Mouse (Mus musculus) brain, adult 2 months (tissue): Measurements from ENCODE around the gene Taf10.
"Not testable (repeated sequence)": the region's sequence is repeated elsewhere in the genome, so short reads cannot be mapped to it uniquely, and the experiment has no call there.

Source experiments
- DNase-seq: peaks from one replicate; pipeline ENCODE4 v3.0.0; 2011; ENCODE audit warnings: low read depth, low spot score

Gene Taf10

DNA sequence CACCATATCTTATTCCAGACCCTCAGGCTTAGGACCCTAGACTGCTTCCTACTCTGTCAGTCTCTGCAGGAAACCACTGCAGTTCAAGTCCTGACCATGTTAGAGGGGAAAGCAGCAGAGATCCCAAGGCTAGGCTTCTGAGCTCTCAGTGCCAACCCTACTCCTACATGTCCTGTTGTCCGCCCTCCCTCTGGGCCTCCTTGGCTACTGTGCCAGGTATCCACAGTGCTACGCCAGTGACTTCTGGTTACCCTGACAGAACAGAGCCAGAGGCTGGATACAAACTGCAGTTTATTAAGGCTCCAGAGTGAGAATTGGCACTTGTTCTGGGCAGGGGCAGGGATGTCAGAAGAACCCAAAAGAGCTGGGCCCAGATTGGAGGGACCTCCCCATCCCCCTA lies 8.6 kb upstream of the Taf10 start:
- peak; percentile 54 for DNase-seq

DNA sequence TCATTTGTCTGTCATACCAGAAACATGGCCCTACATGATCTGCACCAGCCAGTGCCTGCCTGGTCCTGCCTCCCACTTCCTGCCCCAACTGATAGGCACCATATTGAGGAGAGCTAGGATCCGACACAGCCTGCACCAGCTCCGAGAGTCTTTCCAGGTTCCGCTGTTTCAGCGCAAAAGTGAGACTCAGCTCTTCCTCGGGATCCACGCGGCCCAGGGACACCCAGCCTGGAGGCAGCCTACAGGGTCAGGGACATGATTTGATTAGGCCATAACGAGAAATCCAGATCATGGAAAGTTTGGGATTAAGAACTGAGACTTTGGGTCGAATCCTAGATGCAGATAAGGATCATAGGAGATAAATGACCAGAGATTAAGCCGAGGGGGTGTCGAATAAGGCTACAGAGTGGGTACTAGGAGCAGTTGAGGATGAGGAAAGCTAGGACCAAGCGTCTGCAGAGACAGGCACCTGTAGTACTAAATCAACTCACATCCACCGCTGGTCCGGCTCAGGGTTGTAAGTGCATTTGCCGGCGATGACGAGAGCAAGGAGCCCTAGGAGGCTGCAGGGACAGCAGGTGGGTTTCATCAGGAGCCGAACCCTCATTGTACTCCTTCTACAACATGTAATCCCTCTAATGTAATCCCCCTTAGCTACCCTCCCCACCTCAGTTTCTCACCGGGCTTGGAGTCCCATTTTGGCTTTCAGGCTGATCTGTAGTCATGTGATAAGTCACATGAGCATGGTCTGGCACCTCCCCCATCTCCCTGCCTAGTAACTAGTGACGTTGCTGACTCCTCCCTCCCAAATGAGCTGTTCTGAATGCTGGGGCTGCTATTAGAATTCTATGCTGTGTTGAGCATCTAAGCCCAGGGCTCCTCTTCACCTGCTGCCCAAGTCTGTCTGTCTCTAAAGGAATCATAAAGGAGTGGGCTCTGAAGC lies 7.6 kb upstream of the Taf10 start, which contains the start of gene Tpp1:
Gene Tpp1, minus strand, starts transcription at position 745 of the 943 bp plus-strand sequence.
- peak; percentile 99 for DNase-seq

DNA sequence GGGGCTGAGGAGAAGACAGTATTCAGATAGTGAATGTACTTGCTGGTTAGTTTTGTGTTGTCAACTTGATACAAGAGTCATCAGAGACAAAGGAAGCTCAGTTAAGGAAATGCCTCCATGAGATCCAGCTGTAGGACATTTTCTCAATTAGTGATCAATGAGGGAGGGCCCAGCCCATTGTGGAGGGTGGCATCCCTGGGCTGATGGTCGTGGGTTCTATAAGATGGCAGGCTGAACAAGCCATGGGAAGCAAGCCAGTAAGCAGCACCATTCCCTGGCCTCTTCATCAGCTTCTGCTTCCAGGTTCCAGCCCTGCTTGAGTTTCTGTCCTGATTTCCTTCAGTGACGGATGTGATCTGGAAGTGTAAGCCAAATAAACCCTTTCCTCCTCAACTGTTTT lies 3.6 kb upstream of the Taf10 start:
- DNase-seq, result no peak

DNA sequence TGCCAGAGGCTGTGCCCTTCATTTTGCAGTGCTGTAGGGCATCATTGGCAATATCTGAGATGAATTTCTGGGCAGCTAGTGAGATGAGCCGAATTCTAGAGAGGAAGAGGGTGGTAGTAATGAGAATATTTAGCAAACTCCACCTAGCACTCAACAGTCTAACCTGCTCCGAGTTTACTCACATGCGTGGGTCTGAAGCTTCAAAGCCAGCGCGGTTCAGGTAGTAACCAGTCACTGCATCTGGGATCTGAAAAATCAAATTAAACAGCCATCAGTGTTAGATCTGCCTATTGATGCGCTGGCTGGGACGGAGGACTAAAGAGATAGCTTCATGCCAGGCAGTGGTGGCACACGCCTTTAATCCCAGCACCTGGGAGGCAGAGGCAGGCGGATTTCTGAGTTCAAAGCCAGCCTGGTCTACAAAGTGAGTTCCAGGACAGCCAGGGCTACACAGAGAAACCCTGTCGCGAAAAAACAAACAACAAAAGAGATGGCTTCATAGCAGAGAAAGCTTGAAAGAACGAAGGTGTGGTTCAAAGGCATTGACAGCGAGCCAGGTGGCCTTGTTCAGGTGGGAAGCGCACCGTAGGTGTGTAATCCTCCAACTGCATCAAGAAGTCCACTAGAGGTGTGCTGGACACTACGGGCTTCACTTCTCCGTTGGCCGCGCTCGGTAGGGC lies 775 bp downstream of the Taf10 start:
- not testable (repeated sequence) for DNase-seq

DNA sequence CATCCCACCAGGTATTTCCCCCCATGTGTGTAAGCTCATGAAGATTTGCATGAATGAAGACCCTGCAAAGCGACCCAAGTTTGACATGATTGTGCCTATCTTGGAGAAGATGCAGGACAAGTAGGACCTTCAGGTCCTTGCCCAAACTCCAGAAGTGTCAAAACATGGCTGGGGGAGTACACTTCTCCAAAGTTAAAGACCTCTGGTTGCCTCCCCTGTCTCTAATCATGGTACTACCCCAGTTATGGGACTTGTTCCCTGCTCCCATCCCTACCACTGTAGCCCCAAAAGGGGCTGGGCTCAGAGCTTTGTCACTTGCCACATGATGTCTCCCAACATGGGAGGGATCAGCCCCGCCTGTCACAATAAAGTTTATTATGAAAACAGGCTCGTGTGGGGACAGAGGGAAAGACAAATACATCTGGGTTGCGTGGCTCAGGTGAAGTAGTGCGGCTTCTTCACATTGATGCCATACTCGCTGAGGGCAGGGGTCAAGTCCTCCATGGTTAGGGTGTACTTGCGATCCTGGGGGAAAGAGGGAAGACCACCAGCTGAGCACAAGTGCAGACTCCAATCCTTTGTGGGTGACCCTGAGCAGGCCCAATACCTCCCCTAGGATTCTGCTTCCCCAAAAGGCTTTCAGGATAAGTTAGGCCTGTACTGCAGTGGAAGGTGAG lies 1.5 kb downstream of the Taf10 start:
- DNase-seq, result not testable (repeated sequence)

DNA sequence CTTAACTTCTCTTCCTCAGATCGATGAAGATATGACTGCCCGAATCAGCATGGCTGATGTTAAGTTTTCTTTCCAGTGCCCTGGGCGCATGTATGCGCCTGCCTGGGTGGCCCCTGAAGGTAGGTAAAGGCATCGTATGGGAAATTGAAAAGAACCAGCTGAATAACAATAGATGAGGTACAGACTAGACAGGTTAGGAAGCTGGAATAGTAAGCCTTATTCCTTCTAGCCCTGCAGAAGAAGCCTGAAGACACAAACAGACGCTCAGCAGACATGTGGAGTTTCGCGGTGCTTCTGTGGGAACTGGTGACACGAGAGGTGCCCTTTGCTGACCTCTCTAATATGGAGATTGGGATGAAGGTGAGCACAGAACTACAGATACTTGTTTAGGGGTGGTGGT lies 2.2 kb downstream of the Taf10 start:
- no peak for DNase-seq

DNA sequence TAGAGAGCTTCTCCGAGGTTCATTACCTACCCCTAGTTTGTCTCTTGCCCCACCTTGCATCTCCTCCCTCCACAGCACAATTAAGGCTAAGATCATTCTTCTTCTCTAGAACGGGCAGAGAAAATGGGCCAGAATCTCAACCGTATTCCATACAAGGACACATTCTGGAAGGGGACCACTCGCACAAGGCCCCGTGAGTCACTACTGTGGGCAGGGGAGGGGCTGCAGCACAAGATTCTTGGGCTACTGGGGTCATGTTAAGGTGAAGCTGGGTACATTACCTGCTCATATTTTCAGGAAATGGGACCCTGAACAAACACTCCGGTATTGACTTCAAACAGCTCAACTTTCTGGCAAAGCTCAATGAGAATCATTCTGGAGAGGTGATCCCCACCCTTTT lies 3.3 kb downstream of the Taf10 start:
- no peak for DNase-seq

DNA sequence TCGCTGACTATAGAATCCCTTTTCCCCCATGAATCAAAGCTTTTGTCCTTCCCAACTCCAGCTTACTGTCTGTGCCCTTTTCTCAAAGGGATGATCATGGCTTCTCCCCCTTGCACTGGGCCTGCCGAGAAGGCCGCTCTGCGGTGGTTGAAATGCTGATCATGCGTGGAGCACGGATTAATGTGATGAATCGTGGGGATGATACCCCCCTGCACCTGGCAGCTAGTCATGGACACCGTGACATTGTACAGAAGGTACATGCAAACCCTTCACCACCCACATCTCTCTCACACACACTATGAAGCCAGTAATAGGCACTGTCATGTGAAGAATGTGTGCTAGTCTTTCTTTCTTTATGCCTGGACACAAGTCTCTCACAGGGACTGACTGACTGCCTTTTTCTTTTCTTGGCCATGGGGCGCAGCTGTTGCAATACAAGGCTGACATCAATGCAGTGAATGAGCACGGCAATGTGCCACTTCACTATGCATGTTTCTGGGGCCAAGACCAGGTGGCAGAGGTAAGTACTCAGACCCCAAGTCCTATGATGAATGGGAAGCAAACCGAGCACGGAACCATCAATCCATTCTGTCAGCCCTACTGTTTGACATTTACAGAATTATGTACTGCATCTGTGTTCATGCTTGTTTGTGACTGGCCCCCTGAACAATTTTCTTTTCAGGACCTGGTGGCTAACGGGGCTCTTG lies 3.9 kb downstream of the Taf10 start:
- no peak for DNase-seq

DNA sequence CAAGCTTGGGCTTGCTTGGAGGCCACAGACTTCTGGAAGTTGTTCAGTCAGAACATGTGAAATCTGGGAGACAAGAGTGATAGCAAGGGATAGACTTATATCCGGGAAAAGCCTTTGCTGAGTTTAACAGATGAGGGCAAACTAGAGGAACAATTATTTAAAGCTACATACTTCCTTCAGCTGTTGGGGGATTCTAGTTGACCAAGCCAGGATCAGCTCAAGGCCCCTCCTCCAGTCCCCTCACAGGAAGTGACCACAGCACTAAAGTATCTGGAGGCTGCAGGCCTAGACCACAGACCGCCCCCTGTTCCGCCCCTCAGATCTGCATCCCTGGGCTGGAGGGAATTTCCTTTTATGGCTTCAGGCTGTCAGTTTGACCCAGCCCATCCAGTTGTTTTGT lies 5.2 kb downstream of the Taf10 start:
- DNase-seq, result no peak

DNA sequence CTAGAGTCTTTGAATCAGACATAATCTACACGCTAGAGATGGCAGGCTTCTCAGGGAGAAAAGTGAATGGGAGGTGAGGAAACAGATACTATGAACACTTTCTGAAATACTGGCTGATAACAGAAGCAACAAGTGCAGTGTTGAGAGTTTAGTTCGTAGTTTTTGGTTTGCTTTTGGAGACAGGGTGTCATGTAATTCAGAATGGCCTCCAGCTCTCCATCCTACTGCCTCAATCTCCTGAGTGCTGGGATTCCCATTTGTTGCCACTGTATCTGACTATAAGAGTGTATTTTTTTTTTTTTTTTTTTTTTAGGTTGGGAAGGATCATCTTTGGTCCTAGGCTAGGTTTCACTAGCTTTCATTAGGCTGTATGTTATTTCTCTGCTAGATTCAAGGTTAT lies 5.9 kb downstream of the Taf10 start:
- no peak for DNase-seq

DNA sequence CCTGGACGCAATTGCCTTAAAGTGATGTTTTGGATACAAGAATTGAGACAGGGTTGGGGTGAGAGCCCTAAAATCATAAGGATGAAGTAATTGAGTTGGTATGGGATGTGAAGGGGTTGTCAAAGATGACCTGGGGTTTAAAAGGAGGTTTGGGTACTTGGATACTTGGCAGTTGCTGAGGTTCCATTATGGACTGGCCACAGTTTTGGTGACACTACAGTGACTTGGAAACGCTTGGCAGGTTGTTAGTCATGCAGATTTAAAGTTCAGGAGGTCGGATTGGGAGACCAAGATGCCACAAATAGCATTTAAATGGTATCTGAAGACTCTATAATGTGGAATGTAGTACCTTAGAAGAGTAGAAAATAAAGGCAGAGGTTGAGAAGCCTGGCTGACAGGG lies 6.5 kb downstream of the Taf10 start:
- no peak for DNase-seq

DNA sequence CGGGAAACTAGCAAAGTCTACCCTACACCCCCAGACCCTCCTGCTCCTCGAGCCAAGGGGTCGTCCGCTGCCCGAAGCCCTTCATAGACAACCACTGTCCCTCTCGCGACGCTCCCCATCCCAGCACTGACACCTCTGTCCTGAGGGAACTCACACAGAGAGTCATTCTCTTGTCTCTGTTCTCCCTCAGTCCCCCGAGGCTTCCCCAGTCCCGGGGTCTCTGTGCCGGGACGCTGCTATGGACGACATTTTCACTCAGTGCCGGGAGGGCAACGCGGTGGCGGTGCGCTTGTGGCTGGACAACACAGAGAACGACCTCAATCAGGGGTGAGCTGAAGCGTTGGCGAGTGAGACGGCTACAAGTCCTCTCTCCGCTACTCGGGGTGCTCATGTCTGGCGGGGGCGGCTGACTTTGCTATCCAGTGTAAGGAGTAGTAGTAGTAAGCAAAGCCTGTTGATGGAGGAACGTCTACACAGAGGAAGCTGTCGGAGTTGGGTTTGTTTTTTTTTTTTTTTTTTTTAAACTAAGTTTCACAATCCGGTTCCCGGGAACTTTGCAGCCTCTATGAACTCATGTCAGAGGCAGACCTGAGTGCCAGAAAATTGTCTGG lies 7.1 kb downstream of the Taf10 start, which contains the start of gene Rrp8:
Gene Rrp8, minus strand, starts transcription at position 475 of the 611 bp plus-strand sequence.
- peak; percentile 43 for DNase-seq

DNA sequence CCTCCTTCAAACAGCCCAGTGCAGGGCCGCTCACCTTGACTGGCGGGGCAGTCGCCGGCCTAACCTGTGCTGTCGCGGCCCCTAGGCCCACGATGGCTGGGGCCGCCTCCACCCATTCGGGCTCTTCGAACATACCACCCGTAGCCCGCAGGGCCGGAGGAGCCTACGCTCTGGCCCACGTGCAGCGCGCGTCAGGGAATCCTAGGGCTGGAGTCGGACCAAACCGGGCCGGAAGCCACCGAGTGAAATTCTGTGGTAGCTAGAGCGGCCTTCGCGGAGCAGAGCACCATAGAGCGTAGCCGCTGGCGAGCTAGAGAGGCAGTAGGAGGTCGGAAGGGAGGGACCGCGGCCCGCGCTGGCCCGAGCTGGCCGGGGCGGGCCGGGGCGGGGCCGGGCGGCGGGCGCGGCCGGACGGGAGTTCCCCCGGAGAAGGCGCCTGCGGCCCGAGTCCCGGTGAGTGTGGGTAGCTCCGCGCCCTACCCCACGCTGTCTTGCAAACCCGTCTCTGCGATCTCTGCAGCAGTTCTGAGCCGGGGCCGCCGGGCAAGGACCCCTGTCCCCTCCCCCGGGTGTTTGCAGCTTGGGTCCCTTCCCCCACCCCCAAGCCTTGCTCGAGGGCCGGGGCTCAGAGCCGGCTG lies 7.8 kb downstream of the Taf10 start, which contains the start of gene Ilk:
Gene Ilk, plus strand, starts transcription at position 329 of the 638 bp plus-strand sequence.
- DNase-seq, result peak; percentile 98

DNA sequence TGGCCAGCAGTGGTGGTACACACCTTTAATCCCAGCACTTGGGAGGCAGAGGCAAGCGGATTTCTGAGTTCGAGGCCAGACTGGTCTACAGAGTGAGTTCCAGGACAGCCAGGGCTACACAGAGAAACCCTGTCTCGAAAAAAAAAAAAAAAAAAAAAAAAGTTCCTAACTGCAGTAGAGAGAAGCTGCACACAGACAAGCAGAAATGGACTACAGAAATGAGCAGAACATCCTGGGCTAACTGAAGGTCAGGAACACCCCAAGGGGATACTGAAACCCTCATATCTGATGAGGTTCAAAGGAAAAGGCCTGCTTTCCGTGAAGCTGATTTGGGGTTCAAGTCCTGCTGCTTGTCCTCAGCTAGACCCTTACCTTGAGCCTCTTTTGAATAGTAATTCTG lies 8.7 kb downstream of the Taf10 start:
- DNase-seq, result not testable (repeated sequence)

DNA sequence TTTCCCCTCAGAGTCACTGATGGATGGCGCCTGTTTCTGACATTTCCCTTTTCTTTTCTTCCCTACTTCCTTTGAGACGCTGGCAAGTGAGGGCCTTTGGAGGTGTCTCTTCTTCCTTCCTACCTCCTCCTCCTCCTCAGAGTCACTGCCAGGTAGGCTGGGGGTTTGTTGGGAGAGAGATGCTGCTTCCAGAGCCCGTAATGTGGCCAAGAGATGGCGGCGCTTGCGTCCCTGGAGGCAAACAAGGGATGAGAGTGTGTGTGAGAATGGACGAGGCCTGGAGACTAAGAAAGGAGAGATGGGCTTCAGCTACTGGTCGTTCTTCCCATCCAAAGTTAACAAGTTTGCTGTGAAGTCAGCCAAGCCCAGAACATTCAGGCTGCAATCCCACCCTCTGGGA lies 9.3 kb downstream of the Taf10 start:
- no peak for DNase-seq

DNA sequence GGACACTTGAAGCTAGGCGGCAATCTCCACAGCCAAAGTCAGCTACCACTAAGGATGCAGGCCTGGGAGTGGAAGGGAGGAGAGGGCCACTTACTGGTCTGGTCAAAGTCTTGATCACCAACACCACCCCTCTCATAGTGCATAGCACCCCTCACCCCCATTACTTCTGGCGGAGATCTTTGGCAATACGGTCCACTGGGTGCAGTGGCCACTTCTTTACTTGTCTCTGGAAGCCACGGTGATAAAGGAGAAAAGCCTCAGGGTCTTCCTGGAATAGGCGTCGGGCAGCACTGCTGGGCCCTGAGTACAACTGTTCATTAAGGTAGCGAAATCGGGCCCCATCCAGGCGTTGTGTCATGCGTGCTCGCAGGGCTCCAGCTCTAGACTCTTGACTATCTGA lies 10.3 kb downstream of the Taf10 start:
- no peak for DNase-seq

DNA sequence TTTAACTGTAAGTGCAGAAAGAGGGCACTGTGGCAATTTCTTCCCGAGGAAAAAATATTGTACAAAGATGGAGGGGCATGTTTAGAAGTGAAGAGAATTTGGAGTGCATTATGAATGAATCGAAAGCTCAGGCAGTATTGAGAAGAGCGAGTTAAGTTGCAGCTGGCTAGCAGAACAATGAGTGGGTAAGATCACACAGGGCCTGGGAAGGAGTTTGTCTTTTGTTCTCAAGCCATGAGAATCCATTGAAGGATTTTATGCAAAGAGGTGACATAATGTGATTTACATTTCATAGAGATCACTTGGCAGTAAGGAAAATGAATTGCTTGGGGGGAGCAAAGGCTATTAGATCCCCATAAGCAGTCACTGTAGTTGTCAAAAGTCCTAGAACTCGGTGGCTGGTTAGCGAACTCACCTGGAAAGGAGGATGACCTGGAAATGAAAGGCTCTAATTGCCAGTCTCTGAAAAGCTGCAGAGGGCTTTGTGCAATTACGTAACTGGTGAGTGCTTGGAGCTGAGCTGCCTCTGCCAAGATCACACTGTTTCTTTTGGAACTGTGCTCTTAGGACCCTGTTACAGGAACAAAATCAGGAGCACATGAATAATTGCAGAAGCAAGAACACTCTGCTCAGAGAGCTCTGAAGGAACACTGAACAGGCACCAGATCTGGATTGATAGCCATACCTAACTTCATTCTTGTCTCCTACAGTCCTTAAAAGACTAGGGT lies 15.3 kb downstream of the Taf10 start:
- peak; percentile 80 for DNase-seq

DNA sequence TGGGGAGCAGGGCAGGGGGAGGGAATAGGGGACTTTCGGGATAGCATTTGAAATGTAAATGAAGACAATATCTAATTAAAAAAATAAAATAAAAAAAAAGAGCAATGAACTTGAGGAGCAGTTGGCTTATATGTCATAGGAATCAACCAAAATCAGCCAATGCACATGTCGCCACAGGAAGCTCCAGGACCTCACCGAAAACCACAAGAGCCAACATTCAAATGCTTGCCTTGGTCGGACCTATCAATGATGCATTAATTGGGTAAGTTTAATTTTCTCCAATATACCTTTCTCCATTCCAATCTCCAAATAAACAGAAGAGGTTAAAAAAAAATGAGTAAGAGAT lies 17.2 kb downstream of the Taf10 start:
- DNase-seq, result no peak

DNA sequence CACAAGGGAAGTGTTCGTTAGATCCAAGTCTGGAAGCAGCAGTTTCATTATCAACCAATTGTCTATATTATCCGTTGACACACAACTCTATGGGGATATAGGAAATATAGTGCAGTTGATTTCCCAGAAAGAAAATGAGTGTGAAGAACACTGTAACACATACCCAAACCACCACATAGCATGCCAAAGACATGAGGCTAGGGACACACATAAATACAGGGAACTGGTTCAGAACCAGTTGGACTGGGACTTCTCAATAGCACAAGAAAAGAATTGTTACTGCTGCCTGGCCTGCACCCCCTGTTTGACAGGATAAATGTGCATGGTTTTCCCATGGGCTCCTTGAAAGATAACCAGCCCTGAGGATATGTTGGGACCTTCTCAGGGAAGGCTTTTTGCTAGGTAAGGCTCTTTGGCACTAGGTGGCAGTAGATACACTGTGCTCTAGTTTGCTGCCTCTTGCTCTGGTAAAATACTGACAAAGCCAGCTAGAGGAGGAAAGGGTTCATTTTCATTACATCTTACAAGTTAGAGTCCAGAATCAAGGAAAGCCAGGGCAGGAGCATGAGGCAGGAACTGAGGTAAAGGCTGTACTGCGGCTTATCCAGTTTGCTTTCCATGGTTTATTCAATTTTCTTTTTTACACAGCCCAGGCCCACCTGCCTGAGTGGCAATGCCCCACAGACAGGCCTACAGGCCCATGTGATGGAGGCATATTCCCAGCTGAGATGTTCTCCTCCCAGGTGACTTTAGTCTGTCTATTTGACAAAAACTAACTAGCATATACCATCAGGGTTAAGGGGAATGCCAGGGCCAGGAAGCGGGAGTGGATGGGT lies 17.8 kb downstream of the Taf10 start:
- peak; percentile 89 for DNase-seq
